Mouse (Mus musculus) thymus, adult 2 months (tissue): ENCODE measurements around the gene Hmgcs1.

Experiments
- CTCF ChIP-seq: fragments of 200-500 bp; IDR thresholded peaks from 2 replicates; pipeline ENCODE4 v1.5.1; 2012; ENCODE audit warnings: mild to moderate bottlenecking, control low read depth, low read length, moderate library complexity, borderline replicate concordance; ENCODE audit not compliant: control insufficient read depth, poor library complexity, insufficient read depth; ENCODE audit errors: extremely low read depth
- POLR2A ChIP-seq: fragments of 200-500 bp; IDR thresholded peaks from 2 replicates; pipeline ENCODE4 v1.6.1; 2012; ENCODE audit warnings: mild to moderate bottlenecking, low read length, control low read depth, moderate library complexity; ENCODE audit not compliant: control insufficient read depth, poor library complexity, insufficient read depth; ENCODE audit errors: extremely low read depth

GRCm38 (mm10) chr13:119708941-119709340, 18.8 kb downstream of the Hmgcs1 start:
- TF ChIP-seq POLR2A = no peak
- no peak for TF ChIP-seq CTCF
